Mouse (Mus musculus) hindbrain, embryonic 16.5 days (tissue): ENCODE measurements at regions not wholly inside any gene's neighbourhood (a gene's known extent, or its start where the extent isn't known, plus 50 kb on each side); places are given as distances from the start of the nearest gene placed in this dataset.

Source experiments
- ATAC-seq: fragments of 200-750 bp; cut with Nextera tagmentation; 2 replicates; pipeline ENCODE4 v1.8.0; 2017; ENCODE audit warnings: moderate TSS enrichment, moderate library complexity
- H3K27ac ChIP-seq: fragments of 300-500 bp; sonication (generic); 2 replicates; pipeline ENCODE4 v1.5.1; 2014; ENCODE audit warnings: low read depth, mild to moderate bottlenecking, control low read depth, low read length, moderate library complexity
- H3K27me3 ChIP-seq: fragments of 300-500 bp; sonication (generic); replicated peaks from 2 replicates; pipeline ENCODE4 v1.6.1; 2014; ENCODE audit warnings: low read length; ENCODE audit not compliant: control insufficient read depth, insufficient read depth
- H3K36me3 ChIP-seq: fragments of 300-500 bp; sonication (generic); 2 replicates; pipeline ENCODE4 v1.6.1; 2014; ENCODE audit warnings: mild to moderate bottlenecking, low read length, moderate library complexity, mixed read lengths; ENCODE audit not compliant: control insufficient read depth, insufficient read depth
- H3K4me1 ChIP-seq: fragments of 300-500 bp; sonication (generic); 2 replicates; pipeline ENCODE4 v1.6.1; 2014; ENCODE audit warnings: low read depth, low read length; ENCODE audit not compliant: control insufficient read depth, insufficient read depth
- H3K4me2 ChIP-seq: fragments of 300-500 bp; sonication (generic); 2 replicates; pipeline ENCODE4 v1.6.1; 2014; ENCODE audit warnings: mild to moderate bottlenecking, low read length, control low read depth, moderate library complexity
- H3K4me3 ChIP-seq: fragments of 300-500 bp; sonication (generic); 2 replicates; pipeline ENCODE4 v1.5.1; 2014; ENCODE audit warnings: mild to moderate bottlenecking, low read length, control low read depth, moderate library complexity
- H3K9ac ChIP-seq: fragments of 300-500 bp; sonication (generic); 2 replicates; pipeline ENCODE4 v1.6.1; 2014; ENCODE audit warnings: low read depth, mild to moderate bottlenecking, control low read depth, low read length, moderate library complexity
- H3K9me3 ChIP-seq: fragments of 300-500 bp; sonication (generic); 2 replicates; pipeline ENCODE4 v1.6.1; 2014; ENCODE audit warnings: mild to moderate bottlenecking, low read length, moderate library complexity; ENCODE audit not compliant: control insufficient read depth
- WGBS: fragments of 180-500 bp; shearing (Covaris S2); extraction: QIAGEN DNeasy Blood & Tissue Kit; methylation state at CpG from one replicate; pipeline ENCODE4 v1.1.7; 2014; 5-methylcytosine and 5-hydroxymethylcytosine counted together

DNA sequence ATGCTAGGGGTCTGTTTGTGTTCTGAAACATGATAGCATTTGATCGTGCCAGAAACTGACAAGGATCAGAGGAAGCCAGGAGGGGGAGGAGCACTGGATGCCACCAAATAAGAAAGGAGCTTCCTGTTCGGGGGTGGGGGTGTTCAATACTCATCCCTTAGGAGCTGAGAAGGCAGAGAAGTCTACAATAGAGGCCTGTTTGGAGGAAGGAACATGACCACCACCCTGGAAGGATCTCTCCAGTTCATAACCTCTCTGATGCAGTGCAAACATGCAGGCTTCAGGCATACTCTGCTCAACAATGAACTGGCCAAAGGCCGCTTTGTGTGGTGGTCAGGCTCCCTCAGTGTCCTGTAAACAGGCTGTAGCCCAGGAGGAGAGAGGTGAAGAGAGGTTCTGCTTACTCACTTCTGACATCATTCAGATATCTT, 515.8 kb downstream of the Tshz3 start:
- no peak for ATAC-seq
- H3K9ac ChIP-seq = no peak overlapping the region
- H3K36me3 ChIP-seq = no peaks in the 10 kb centered on the region
- H3K27me3 ChIP-seq = no peaks in the 10 kb centered on the region
- H3K27ac ChIP-seq = no peak overlapping the region
- H3K9me3 ChIP-seq = no peaks in the 10 kb centered on the region
- WGBS = 35% methylated on average over 3 of the region's 3 CpGs
- no peak overlapping the region for H3K4me3 ChIP-seq
- H3K4me1 ChIP-seq = no peaks in the 10 kb centered on the region
- H3K4me2 ChIP-seq = peak overlapping the region; percentile 10

DNA sequence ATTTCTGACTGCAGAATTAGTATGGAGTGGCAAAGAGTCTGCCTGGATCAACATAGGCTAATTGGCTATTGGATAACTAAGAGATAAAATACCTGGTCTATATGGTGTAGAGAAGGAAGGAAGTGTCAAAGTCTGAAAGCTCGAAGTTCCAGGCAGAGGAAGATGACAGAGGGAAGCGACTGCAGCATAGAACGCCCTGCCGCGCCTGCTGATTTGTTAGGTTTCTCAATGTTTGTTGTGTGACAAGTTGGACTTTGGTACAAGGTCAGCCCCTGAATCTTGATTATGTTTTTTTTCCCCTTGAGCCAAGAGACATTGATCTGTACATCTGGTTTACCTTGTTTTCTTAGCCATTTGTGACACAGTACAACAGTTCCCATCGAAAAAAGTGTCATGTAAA, 517.6 kb downstream of the Tshz3 start:
- H3K36me3 ChIP-seq = no peaks in the 10 kb centered on the region
- H3K27me3 ChIP-seq = no peaks in the 10 kb centered on the region
- WGBS = 88% methylated on average over 6 of the region's 6 CpGs
- H3K9ac ChIP-seq = no peak overlapping the region
- no peaks in the 10 kb centered on the region for H3K4me1 ChIP-seq
- no peak overlapping the region for H3K27ac ChIP-seq
- no peak overlapping the region for H3K4me2 ChIP-seq
- no peak for ATAC-seq
- H3K4me3 ChIP-seq = no peak overlapping the region
- H3K9me3 ChIP-seq = no peaks in the 10 kb centered on the region

DNA sequence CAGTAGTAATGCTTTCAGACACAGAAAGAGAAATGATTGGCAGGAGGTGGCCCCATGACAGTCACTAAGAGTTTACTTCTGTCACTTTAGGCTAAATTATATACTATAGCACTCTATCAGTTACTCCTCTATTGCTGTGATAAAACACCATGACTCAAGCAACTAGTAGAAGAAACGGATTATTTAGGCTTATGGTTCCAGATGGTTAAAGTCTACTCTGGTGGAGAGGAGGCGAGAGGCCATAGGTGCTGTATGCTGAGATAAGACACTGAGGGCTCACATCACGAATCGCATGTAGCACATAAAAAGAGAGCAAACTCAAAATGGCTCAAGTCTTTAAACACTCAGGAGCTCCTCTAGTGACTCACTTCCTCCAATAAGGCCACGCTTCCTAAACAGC, 522.6 kb downstream of the Tshz3 start:
- 92% methylated on average over 5 of the region's 5 CpGs for WGBS
- H3K27ac ChIP-seq = no peak overlapping the region
- no peak overlapping the region for H3K9ac ChIP-seq
- H3K36me3 ChIP-seq = no peaks in the 10 kb centered on the region
- H3K4me1 ChIP-seq = no peaks in the 10 kb centered on the region
- H3K9me3 ChIP-seq = no peaks in the 10 kb centered on the region
- no peak overlapping the region for H3K4me2 ChIP-seq
- ATAC-seq = no peak
- H3K4me3 ChIP-seq = no peak overlapping the region
- H3K27me3 ChIP-seq = no peaks in the 10 kb centered on the region

DNA sequence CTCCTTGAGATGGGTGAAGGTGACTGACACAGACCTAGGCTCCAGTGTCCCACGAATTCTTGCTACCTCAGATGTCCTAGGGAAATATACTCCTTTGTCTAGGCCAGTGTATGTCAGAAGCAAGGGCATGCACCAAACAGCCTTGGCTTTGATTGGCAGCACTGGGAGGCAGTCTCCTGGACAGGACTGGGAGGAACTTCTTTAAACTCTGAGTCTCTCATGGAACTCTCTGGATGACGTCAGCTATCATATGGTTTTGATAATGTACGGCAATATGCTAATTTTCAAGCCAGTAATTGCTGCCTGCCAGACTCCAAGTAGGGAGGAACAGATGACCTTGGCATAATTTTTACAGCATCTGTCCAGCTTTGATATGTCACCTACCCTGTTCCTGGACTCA, 528.5 kb downstream of the Tshz3 start:
- WGBS = 60% methylated on average over 3 of the region's 3 CpGs
- no peaks in the 10 kb centered on the region for H3K27me3 ChIP-seq
- ATAC-seq = no peak

DNA sequence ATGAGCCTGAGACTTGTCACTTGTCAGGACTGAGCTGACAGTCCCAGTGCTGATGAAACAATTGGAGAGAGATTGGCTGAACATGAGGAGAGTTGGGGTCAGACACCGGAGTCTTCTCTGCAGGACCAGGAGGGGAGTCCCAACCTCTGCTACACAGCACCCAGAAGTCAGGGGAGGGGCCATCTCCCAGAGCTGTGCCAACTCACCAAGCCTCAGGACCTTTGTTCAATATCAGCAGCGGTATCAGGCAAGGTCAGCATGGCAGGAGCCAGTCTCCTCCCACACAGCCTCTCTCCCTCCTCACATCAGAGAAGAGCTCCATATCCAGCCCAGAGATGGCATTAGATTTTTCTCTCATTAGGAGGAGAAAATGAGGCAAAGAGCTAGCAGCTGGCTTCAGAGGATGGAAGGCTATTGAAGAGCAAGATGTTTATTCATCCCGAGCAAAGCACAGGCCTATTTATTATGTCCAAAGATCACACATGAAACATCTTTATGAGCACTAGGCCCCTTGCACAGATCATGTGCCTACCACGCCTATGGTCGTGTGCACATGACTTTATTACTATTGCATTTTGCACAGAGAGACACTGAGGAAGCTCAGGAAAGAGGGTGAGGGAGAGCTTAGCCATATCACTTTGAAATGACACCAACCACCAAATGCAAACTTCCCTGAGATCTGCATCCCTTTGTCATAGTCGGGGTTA, 532.9 kb downstream of the Tshz3 start:
- WGBS = 82% methylated on average over 6 of the region's 6 CpGs
- no peak overlapping the region for H3K4me2 ChIP-seq
- no peak for ATAC-seq
- H3K27ac ChIP-seq = no peak overlapping the region
- H3K36me3 ChIP-seq = no peaks in the 10 kb centered on the region
- H3K9me3 ChIP-seq = no peaks in the 10 kb centered on the region
- no peaks in the 10 kb centered on the region for H3K4me1 ChIP-seq
- no peak overlapping the region for H3K9ac ChIP-seq
- H3K27me3 ChIP-seq = no peaks in the 10 kb centered on the region
- no peak overlapping the region for H3K4me3 ChIP-seq

More for the DNA sequence above, 528.5 kb downstream of the Tshz3 start:
- Histone ChIP-seq H3K9ac (no peak overlapping the region; the same call in 1 of the 2 replicates), H3K9me3 (no peaks in the 10 kb centered on the region), H3K27ac (no peak overlapping the region), H3K4me1 (no peaks in the 10 kb centered on the region), H3K4me2 (no peak overlapping the region), H3K36me3 (no peaks in the 10 kb centered on the region), H3K4me3 (no peak overlapping the region)

DNA sequence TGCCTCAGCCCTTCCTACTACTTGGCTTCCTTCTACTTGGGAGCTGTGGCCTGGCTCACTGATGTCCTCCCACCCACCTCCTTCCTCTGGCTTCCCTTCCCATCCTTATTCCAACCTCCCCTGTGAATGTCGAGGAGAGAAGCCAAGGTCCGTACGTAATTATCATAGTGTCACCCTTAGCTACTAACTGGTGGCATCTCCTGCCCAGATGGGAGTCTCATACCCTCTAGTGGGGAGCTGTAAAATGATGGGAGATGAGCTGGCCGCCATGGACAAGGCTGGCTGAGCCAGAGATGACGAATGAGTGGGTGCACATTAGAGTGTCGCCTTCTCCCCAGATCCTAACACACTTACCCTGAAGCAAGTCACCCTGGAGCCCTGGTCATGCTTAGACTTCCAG, 532.6 kb downstream of the Zfp536 start:
- no peaks in the 10 kb centered on the region for H3K27me3 ChIP-seq
- no peaks in the 10 kb centered on the region for H3K36me3 ChIP-seq
- H3K4me3 ChIP-seq = no peak overlapping the region
- no peak overlapping the region for H3K27ac ChIP-seq
- 70% methylated on average over 6 of the region's 6 CpGs for WGBS
- H3K4me1 ChIP-seq = no peaks in the 10 kb centered on the region
- ATAC-seq = no peak
- no peak overlapping the region for H3K9ac ChIP-seq
- H3K4me2 ChIP-seq = no peak overlapping the region
- no peaks in the 10 kb centered on the region for H3K9me3 ChIP-seq

DNA sequence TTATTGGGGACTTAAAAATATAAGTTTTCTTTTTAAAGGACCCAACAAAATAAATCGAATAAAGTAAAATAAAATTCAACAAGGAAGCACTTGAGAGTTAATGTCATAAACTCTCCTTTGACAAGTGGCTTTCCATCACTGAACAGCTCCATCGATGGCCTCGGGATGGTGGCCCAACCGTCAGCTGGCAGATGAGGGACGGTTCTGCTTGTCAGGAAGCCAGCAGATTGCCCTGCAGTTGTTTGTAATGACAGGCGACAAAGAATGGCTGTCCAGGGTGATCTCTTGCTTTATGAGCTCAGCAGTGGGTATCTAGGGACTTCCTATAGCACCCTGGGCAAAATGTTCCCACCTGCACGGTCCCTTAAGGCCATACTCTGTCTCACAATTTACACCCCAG, 531.7 kb downstream of the Zfp536 start:
- 49% methylated on average over 7 of the region's 7 CpGs for WGBS
- H3K27ac ChIP-seq = no peak overlapping the region
- H3K27me3 ChIP-seq = no peaks in the 10 kb centered on the region
- ATAC-seq = no peak
- H3K9ac ChIP-seq = no peak overlapping the region
- H3K4me3 ChIP-seq = no peak overlapping the region
- H3K9me3 ChIP-seq = no peaks in the 10 kb centered on the region
- H3K4me2 ChIP-seq = no peak overlapping the region
- H3K4me1 ChIP-seq = no peaks in the 10 kb centered on the region
- no peaks in the 10 kb centered on the region for H3K36me3 ChIP-seq

DNA sequence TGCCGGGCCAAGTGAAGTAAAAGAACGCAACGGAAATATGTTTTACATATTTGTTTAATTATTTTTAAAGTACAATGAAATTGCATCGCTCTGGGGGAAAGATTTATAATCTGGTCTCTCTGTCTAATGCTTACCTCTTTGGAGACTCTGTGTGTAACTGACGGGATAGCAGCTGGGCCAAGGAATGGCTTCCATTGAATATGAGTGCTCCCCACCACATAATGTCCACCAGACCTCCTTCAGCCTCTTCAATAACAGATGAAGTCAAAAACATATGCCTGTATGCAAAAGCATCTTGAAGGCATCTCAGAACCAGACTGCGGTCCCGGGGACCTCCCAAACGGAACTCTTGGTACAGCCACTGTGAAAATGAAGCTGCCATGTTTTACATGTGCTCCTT, 531.0 kb downstream of the Zfp536 start:
- Histone ChIP-seq H3K36me3 (no peaks in the 10 kb centered on the region), H3K27ac (no peak overlapping the region), H3K9me3 (no peaks in the 10 kb centered on the region), H3K27me3 (no peaks in the 10 kb centered on the region), H3K4me3 (no peak overlapping the region), H3K9ac (no peak overlapping the region), H3K4me2 (no peak overlapping the region), H3K4me1 (no peaks in the 10 kb centered on the region)
- WGBS = 85% methylated on average over 8 of the region's 8 CpGs
- no peak for ATAC-seq

DNA sequence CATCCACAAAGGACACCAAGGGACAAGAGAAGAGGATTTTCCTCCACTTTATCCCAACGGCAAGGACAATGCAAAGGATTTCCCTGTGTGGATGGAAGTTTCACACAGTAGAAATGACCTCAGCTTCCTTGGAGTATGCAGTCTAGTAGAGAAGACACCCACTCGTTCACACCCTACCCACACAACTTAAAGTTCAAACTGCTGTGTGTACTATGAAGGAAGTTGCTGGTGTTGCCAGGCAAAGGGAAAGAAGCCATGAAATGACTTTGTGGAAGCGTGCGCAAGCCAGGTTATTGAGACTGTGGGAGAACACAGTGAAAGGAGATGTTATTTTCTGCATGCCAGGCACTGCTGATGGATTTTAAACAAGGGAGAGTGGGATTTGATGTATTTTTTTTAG, 527.3 kb downstream of the Zfp536 start:
- WGBS = 81% methylated on average over 4 of the region's 4 CpGs
- Histone ChIP-seq H3K9me3 (no peaks in the 10 kb centered on the region), H3K4me1 (no peaks in the 10 kb centered on the region), H3K9ac (no peak overlapping the region), H3K4me3 (no peak overlapping the region), H3K27me3 (no peaks in the 10 kb centered on the region), H3K36me3 (no peaks in the 10 kb centered on the region), H3K4me2 (no peak overlapping the region), H3K27ac (no peak overlapping the region)
- ATAC-seq = no peak

DNA sequence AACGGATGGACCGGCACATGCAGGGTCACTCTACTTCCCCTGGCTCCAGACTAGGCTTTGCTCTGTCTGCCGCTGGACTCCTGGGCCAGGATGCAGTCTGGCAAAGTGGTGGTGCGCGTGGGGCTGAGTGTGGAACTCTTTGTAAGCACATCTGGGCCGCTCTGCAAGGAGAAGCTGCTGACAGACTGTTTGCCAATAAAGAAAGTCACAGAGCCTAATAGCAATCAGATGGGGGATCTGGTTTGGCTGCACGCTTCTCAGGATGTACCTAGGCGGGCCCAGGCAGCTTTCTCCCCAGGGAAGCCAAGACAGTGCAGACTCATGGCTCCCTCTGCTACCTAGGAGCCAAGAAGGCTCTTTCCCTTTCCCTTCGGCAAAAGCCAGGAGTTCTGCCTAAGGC, 519.0 kb downstream of the Zfp536 start:
- no peaks in the 10 kb centered on the region for H3K9me3 ChIP-seq
- no peak overlapping the region for H3K4me3 ChIP-seq
- ATAC-seq = no peak
- no peaks in the 10 kb centered on the region for H3K4me1 ChIP-seq
- no peaks in the 10 kb centered on the region for H3K36me3 ChIP-seq
- no peak overlapping the region for H3K9ac ChIP-seq
- 69% methylated on average over 9 of the region's 9 CpGs for WGBS
- no peak overlapping the region for H3K27ac ChIP-seq
- no peak overlapping the region for H3K4me2 ChIP-seq
- no peaks in the 10 kb centered on the region for H3K27me3 ChIP-seq
